Mouse (Mus musculus): ENCODE measurements around the gene Olfr1048. TPM values are rescaled to one million over a fixed set of nuclear protein-coding genes. Genes with fewer than 3 reads are reported as not detected.

Gene Olfr1048
- total RNA-seq, 1 experiment, result not detected

- TF ChIP-seq ZC3H11A (IDR thresholded peaks at IDR 0.05; ENCODE audit: borderline replicate concordance, low read depth, low read length) (no peak), CHD2 (IDR thresholded peaks at IDR 0.05; ENCODE audit: low read depth, low read length) (no peak), MAFK (IDR thresholded peaks at IDR 0.05; ENCODE audit: insufficient read depth, low read depth, low read length) (no peak), HCFC1 (IDR thresholded peaks at IDR 0.05; ENCODE audit: borderline replicate concordance, insufficient read depth, low read length) (no peak), ZNF384 (IDR thresholded peaks at IDR 0.05; ENCODE audit: low read depth, low read length) (no peak)
- Histone ChIP-seq H3K4me1 (ENCODE audit: control insufficient read depth in 2 of 2, insufficient read depth in 2 of 2, low read length in 2 of 2, poor library complexity in 1 of 2) (no peaks in the 10 kb centered on the region), H3K27ac (ENCODE audit: insufficient read depth, low read depth, low read length, poor library complexity, severe bottlenecking) (no peak within 1 kb of the TSS), H3K36me3 (ENCODE audit: control insufficient read depth, insufficient read depth, low read length, poor library complexity, severe bottlenecking) (no peaks in the 10 kb centered on the region), H3K9me3 (ENCODE audit: control insufficient read depth, insufficient read depth, low read depth, low read length) (no peaks in the 10 kb centered on the region), H3K9ac (ENCODE audit: insufficient read depth, low read depth, low read length, poor library complexity, severe bottlenecking) (no peak within 1 kb of the TSS), H3K4me3 (ENCODE audit: insufficient read depth in 1 of 2, low read depth in 1 of 2, low read length in 2 of 2, poor library complexity in 1 of 2, severe bottlenecking in 1 of 2) (no peak within 1 kb of the TSS)
- in situ Hi-C loops (cut with MboI; ENCODE audit: low sequenced_read_pairs in 2 of 2, unreplicated experiment in 2 of 2), result no loop called here
- no peak for DNase-seq (ENCODE audit: low read depth, low spot score)
Observed at GRCm38 (mm10) chr2:86202909-86203308, 37.2 kb downstream of the Olfr1048 start, which contains the start of gene Olfr1045. Olfr1045 (minus strand) TSS chr2:86203009.

GRCm38 (mm10) chr2:86195863-86196262 is 44.2 kb downstream of the Olfr1048 start:
- no peaks in the 10 kb centered on the region for H3K36me3 ChIP-seq (ENCODE audit: control insufficient read depth, insufficient read depth, low read length, poor library complexity, severe bottlenecking)
- in situ Hi-C loops (cut with MboI; ENCODE audit: low sequenced_read_pairs in 2 of 2, unreplicated experiment in 2 of 2), result no loop called here
- no peaks in the 10 kb centered on the region for H3K4me1 ChIP-seq (ENCODE audit: control insufficient read depth in 2 of 2, insufficient read depth in 2 of 2, low read length in 2 of 2, poor library complexity in 1 of 2)
- TF ChIP-seq ZNF384 (IDR thresholded peaks at IDR 0.05; ENCODE audit: low read depth, low read length) (no peak), MAFK (IDR thresholded peaks at IDR 0.05; ENCODE audit: insufficient read depth, low read depth, low read length) (no peak), ZC3H11A (IDR thresholded peaks at IDR 0.05; ENCODE audit: borderline replicate concordance, low read depth, low read length) (no peak), CHD2 (IDR thresholded peaks at IDR 0.05; ENCODE audit: low read depth, low read length) (no peak), HCFC1 (IDR thresholded peaks at IDR 0.05; ENCODE audit: borderline replicate concordance, insufficient read depth, low read length) (no peak)
- no peak for DNase-seq (ENCODE audit: low read depth, low spot score)
- no peak overlapping the region for H3K9ac ChIP-seq (ENCODE audit: insufficient read depth, low read depth, low read length, poor library complexity, severe bottlenecking)
- no peak overlapping the region for H3K27ac ChIP-seq (ENCODE audit: insufficient read depth, low read depth, low read length, poor library complexity, severe bottlenecking)
- H3K4me3 ChIP-seq (ENCODE audit: insufficient read depth in 1 of 2, low read depth in 1 of 2, low read length in 2 of 2, poor library complexity in 1 of 2, severe bottlenecking in 1 of 2), result no peak overlapping the region
- H3K9me3 ChIP-seq (ENCODE audit: control insufficient read depth, insufficient read depth, low read depth, low read length), result no peaks in the 10 kb centered on the region

- Histone ChIP-seq H3K4me1 (ENCODE audit: control insufficient read depth in 2 of 2, insufficient read depth in 2 of 2, low read length in 2 of 2, poor library complexity in 1 of 2) (no peaks in the 10 kb centered on the region), H3K9me3 (ENCODE audit: control insufficient read depth, insufficient read depth, low read depth, low read length) (no peaks in the 10 kb centered on the region), H3K27ac (ENCODE audit: insufficient read depth, low read depth, low read length, poor library complexity, severe bottlenecking) (no peak within 1 kb of the TSS), H3K4me3 (ENCODE audit: insufficient read depth in 1 of 2, low read depth in 1 of 2, low read length in 2 of 2, poor library complexity in 1 of 2, severe bottlenecking in 1 of 2) (no peak within 1 kb of the TSS), H3K36me3 (ENCODE audit: control insufficient read depth, insufficient read depth, low read length, poor library complexity, severe bottlenecking) (no peaks in the 10 kb centered on the region), H3K9ac (ENCODE audit: insufficient read depth, low read depth, low read length, poor library complexity, severe bottlenecking) (no peak within 1 kb of the TSS)
- in situ Hi-C loops (cut with MboI; ENCODE audit: low sequenced_read_pairs in 2 of 2, unreplicated experiment in 2 of 2), result no loop called here
- DNase-seq (ENCODE audit: low read depth, low spot score), result no peak
- TF ChIP-seq HCFC1 (IDR thresholded peaks at IDR 0.05; ENCODE audit: borderline replicate concordance, insufficient read depth, low read length) (no peak), ZC3H11A (IDR thresholded peaks at IDR 0.05; ENCODE audit: borderline replicate concordance, low read depth, low read length) (no peak), CHD2 (IDR thresholded peaks at IDR 0.05; ENCODE audit: low read depth, low read length) (no peak), ZNF384 (IDR thresholded peaks at IDR 0.05; ENCODE audit: low read depth, low read length) (no peak), MAFK (IDR thresholded peaks at IDR 0.05; ENCODE audit: insufficient read depth, low read depth, low read length) (no peak)
Observed at GRCm38 (mm10) chr2:86185583-86185982, 54.5 kb downstream of the Olfr1048 start, which contains the start of gene Olfr52. Olfr52 (minus strand) TSS chr2:86185683.

Other genes with a start within 250 kb of the Olfr1048 start
- gene Olfr1031, start 250.0 kb downstream of the Olfr1048 start, total RNA-seq (2012; rRNA removed), result not detected in 2 replicates
- gene Olfr1032, start 234.7 kb downstream of the Olfr1048 start, total RNA-seq (2012; rRNA removed), result not detected in 2 replicates
- gene Olfr1033, start 219.7 kb downstream of the Olfr1048 start, total RNA-seq (2012; rRNA removed), result not detected in 2 replicates
- gene Olfr1034, start 194.4 kb downstream of the Olfr1048 start, total RNA-seq (2012; rRNA removed), result not detected in 2 replicates
- not detected in 2 replicates for gene Olfr1036, start 166.3 kb downstream of the Olfr1048 start, total RNA-seq (2012; rRNA removed)
- not detected in 2 replicates for gene Olfr1037, start 152.9 kb downstream of the Olfr1048 start, total RNA-seq (2012; rRNA removed)
- not detected in 2 replicates for gene Olfr1039, start 104.4 kb downstream of the Olfr1048 start, total RNA-seq (2012; rRNA removed)
- gene Olfr1040, start 93.6 kb downstream of the Olfr1048 start, total RNA-seq (2012; rRNA removed), result not detected in 2 replicates
- not detected in 2 replicates for gene Olfr1042, start 78.5 kb downstream of the Olfr1048 start, total RNA-seq (2012; rRNA removed)
- not detected in 2 replicates for gene Olfr1043, start 72.8 kb downstream of the Olfr1048 start, total RNA-seq (2012; rRNA removed)
- not detected in 2 replicates for gene Olfr1044, start 62.5 kb downstream of the Olfr1048 start, total RNA-seq (2012; rRNA removed)
- gene Olfr52, start 54.6 kb downstream of the Olfr1048 start, total RNA-seq (2012; rRNA removed), result not detected in 2 replicates
- gene Olfr1045, start 37.3 kb downstream of the Olfr1048 start, total RNA-seq (2012; rRNA removed), result not detected in 2 replicates
- not detected in 2 replicates for gene Olfr1046, start 21.0 kb downstream of the Olfr1048 start, total RNA-seq (2012; rRNA removed)
- not detected in 2 replicates for gene Olfr1047, start 8.9 kb downstream of the Olfr1048 start, total RNA-seq (2012; rRNA removed)
- gene Olfr1049, start 18.0 kb upstream of the Olfr1048 start, total RNA-seq (2012; rRNA removed), result not detected in 2 replicates
- not detected in 2 replicates for gene Olfr1051, start 38.8 kb upstream of the Olfr1048 start, total RNA-seq (2012; rRNA removed)
- not detected in 2 replicates for gene Olfr1052, start 52.2 kb upstream of the Olfr1048 start, total RNA-seq (2012; rRNA removed)
- gene Olfr1053, start 75.0 kb upstream of the Olfr1048 start, total RNA-seq (2012; rRNA removed), result not detected in 2 replicates
- gene Olfr1054, start 95.1 kb upstream of the Olfr1048 start, total RNA-seq (2012; rRNA removed), result not detected in 2 replicates
- gene Olfr1055, start 110.0 kb upstream of the Olfr1048 start, total RNA-seq (2012; rRNA removed), result not detected in 2 replicates
- gene Olfr1056, start 122.2 kb upstream of the Olfr1048 start, total RNA-seq (2012; rRNA removed), result not detected in 2 replicates
- not detected in 2 replicates for gene Olfr1057, start 138.1 kb upstream of the Olfr1048 start, total RNA-seq (2012; rRNA removed)
- not detected in 2 replicates for gene Olfr1058, start 148.3 kb upstream of the Olfr1048 start, total RNA-seq (2012; rRNA removed)
- gene Olfr1061, start 173.8 kb upstream of the Olfr1048 start, total RNA-seq (2012; rRNA removed), result not detected in 2 replicates
- not detected in 2 replicates for gene Olfr1062, start 186.5 kb upstream of the Olfr1048 start, total RNA-seq (2012; rRNA removed)
- gene Olfr1065, start 210.3 kb upstream of the Olfr1048 start, total RNA-seq (2012; rRNA removed), result not detected in 2 replicates
- gene Olfr1066, start 216.0 kb upstream of the Olfr1048 start, total RNA-seq (2012; rRNA removed), result not detected in 2 replicates
- not detected in 2 replicates for gene Olfr228, start 247.1 kb upstream of the Olfr1048 start, total RNA-seq (2012; rRNA removed)